Mouse (Mus musculus) cerebellum, adult 11-12 months (tissue): ENCODE measurements at regions not wholly inside any gene's neighbourhood (a gene's known extent, or its start where the extent isn't known, plus 50 kb on each side); places are given as distances from the start of the nearest gene placed in this dataset.

Source experiments
- DNase-seq: peaks from one replicate; pipeline ENCODE4 v3.0.0; 2022

- DNase-seq, result no peak
Measured at GRCm38 (mm10) chr4:72480535-72480934, 279.8 kb upstream of the Tle1 start.

- no peak for DNase-seq
Measured at GRCm38 (mm10) chr4:72469236-72469875, 268.6 kb upstream of the Tle1 start.

- no peak for DNase-seq
Measured at GRCm38 (mm10) chr4:72444177-72444770, 243.6 kb upstream of the Tle1 start.

- no peak for DNase-seq
Measured at GRCm38 (mm10) chr4:72437367-72437766, 236.6 kb upstream of the Tle1 start.

- DNase-seq, result no peak
Measured at GRCm38 (mm10) chr4:72425316-72425715, 224.6 kb upstream of the Tle1 start.

GRCm38 (mm10) chr4:72412100-72412788 lies 211.5 kb upstream of the Tle1 start:
- DNase-seq, result no peak

- no peak for DNase-seq
Measured at GRCm38 (mm10) chr4:72411343-72411742, 210.6 kb upstream of the Tle1 start.

- no peak for DNase-seq
Measured at GRCm38 (mm10) chr4:72400759-72401158, 200.0 kb upstream of the Tle1 start.

GRCm38 (mm10) chr4:72391887-72392435 lies 191.2 kb upstream of the Tle1 start:
- no peak for DNase-seq

- DNase-seq, result no peak
Measured at GRCm38 (mm10) chr4:72389811-72390625, 189.3 kb upstream of the Tle1 start.

- peak; percentile 61 for DNase-seq
Measured at GRCm38 (mm10) chr4:72384901-72385264, 184.2 kb upstream of the Tle1 start.

- DNase-seq, result no peak
Measured at GRCm38 (mm10) chr4:72384259-72384900, 183.7 kb upstream of the Tle1 start.

- DNase-seq, result no peak
Measured at GRCm38 (mm10) chr4:72383729-72384128, 183.0 kb upstream of the Tle1 start.

- DNase-seq, result no peak
Measured at GRCm38 (mm10) chr4:72382517-72383147, 181.9 kb upstream of the Tle1 start.

- no peak for DNase-seq
Measured at GRCm38 (mm10) chr4:72381742-72382141, 181.0 kb upstream of the Tle1 start.

GRCm38 (mm10) chr4:72381116-72381515 lies 180.4 kb upstream of the Tle1 start:
- DNase-seq, result no peak

GRCm38 (mm10) chr4:72379515-72379914 lies 178.8 kb upstream of the Tle1 start:
- DNase-seq, result no peak

- DNase-seq, result no peak
Measured at GRCm38 (mm10) chr4:72379011-72379410, 178.3 kb upstream of the Tle1 start.

GRCm38 (mm10) chr4:72377520-72377919 lies 176.8 kb upstream of the Tle1 start:
- no peak for DNase-seq

GRCm38 (mm10) chr4:72351985-72352384 lies 151.3 kb upstream of the Tle1 start:
- DNase-seq, result no peak

- no peak for DNase-seq
Measured at GRCm38 (mm10) chr4:72331882-72332281, 131.2 kb upstream of the Tle1 start.

- DNase-seq, result no peak
Measured at GRCm38 (mm10) chr4:72329026-72329390, 128.3 kb upstream of the Tle1 start.
